ENCODE assay signal across 9 mouse cellular contexts in genomic region chr5:114378936-114379335, GRCm38 (mm10). TPM values are rescaled to one million over a fixed set of nuclear protein-coding genes. Genes with fewer than 3 reads are reported as not detected.
DNase-seq lines count a peak whose midpoint lies in the region; ATAC-seq and TF ChIP-seq lines count a peak whose summit lies in the region.
"Had no signal": no experiment of that assay in that cellular context is flagged by ENCODE, and none has a peak within 500 bp of the region (broad histone marks: within the 10 kb centered on the region; RNA-seq: fewer than 3 reads in every experiment).

No protein-coding gene starts in this region.

- no peak for DNase-seq in heart, postnatal 25 days (ENCODE audit: low spot score)
- DNase-seq in natural killer cell, adult 2 months (ENCODE audit: low spot score in 2 of 2) = no peak
- no peak for DNase-seq in embryo, embryonic 9.5 days (ENCODE audit: extremely low spot score)
- DNase-seq in right cerebral cortex, postnatal 4 days = no peak

- H3K79me2 ChIP-seq in myocyte (ENCODE audit: control insufficient read depth, insufficient read depth) = peaks cover 88% of the 10 kb centered on the region

- peak overlapping the region; percentile 88 for H3K27ac ChIP-seq in heart, embryonic 12.5 days (ENCODE audit: poor library complexity, severe bottlenecking)
- H3K27ac ChIP-seq in embryonic facial prominence, embryonic 15.5 days (replicated peaks) = peak overlapping the region; percentile 88
- H3K27ac ChIP-seq in limb, embryonic 12.5 days = peak overlapping the region; percentile 66

- H3K4me3 ChIP-seq in heart, embryonic 12.5 days = peak overlapping the region; percentile 94
- peak overlapping the region; percentile 76 for H3K4me3 ChIP-seq in embryonic facial prominence, embryonic 15.5 days (replicated peaks)
- H3K4me3 ChIP-seq in limb, embryonic 12.5 days (replicated peaks) = peak overlapping the region; percentile 82
- peak overlapping the region; percentile 90 for H3K4me3 ChIP-seq in myocyte

- TF ChIP-seq POLR2A in myocyte (IDR thresholded peaks at IDR 0.05; ENCODE audit: insufficient read length, low read depth) = no peak

- peak overlapping the region; percentile 87 for H3ac ChIP-seq in myocyte (ENCODE audit: control insufficient read depth, insufficient read length)

- peak overlapping the region; percentile 91 for H3K9ac ChIP-seq in heart, embryonic 12.5 days
- H3K9ac ChIP-seq in embryonic facial prominence, embryonic 15.5 days = peak overlapping the region; percentile 77; the same call in 1 of the 2 replicates
- H3K9ac ChIP-seq in limb, embryonic 12.5 days (replicated peaks) = peak overlapping the region; percentile 92

- H3K27me3 ChIP-seq in heart, embryonic 12.5 days (replicated peaks) = no peaks in the 10 kb centered on the region
- no peaks in the 10 kb centered on the region for H3K27me3 ChIP-seq in embryonic facial prominence, embryonic 15.5 days
- H3K27me3 ChIP-seq in limb, embryonic 12.5 days = no peaks in the 10 kb centered on the region
- no peaks in the 10 kb centered on the region for H3K27me3 ChIP-seq in myocyte (ENCODE audit: control insufficient read depth, insufficient read depth, insufficient read length)
- H3K27me3 ChIP-seq: Patski had no signal

- intact Hi-C loops in heart, postnatal 25 days (cut with DNase I) = loop anchor here (5.0 to 10.0 kb wide), 2 partner anchors 202 to 254 kb away; partner anchors contain the start of gene Alkbh2

- no peaks in the 10 kb centered on the region for H3K9me3 ChIP-seq in heart, embryonic 12.5 days (replicated peaks)
- no peaks in the 10 kb centered on the region for H3K9me3 ChIP-seq in embryonic facial prominence, embryonic 15.5 days (replicated peaks)
- no peaks in the 10 kb centered on the region for H3K9me3 ChIP-seq in limb, embryonic 12.5 days

- peak overlapping the region; percentile 87 for H3K4me2 ChIP-seq in heart, embryonic 12.5 days
- peak overlapping the region; percentile 79 for H3K4me2 ChIP-seq in embryonic facial prominence, embryonic 15.5 days (replicated peaks)
- H3K4me2 ChIP-seq in limb, embryonic 12.5 days = peak overlapping the region; percentile 74
- H3K4me2 ChIP-seq in myocyte (ENCODE audit: low read depth) = peak overlapping the region; percentile 87

- ATAC-seq in heart, embryonic 12.5 days (ENCODE audit: insufficient number of reproducible peaks, low FRiP score) = no peak
- ATAC-seq in embryonic facial prominence, embryonic 15.5 days (ENCODE audit: insufficient number of reproducible peaks, low FRiP score, low TSS enrichment, low read depth) = no peak
- no peak for ATAC-seq in limb, embryonic 12.5 days (ENCODE audit: insufficient number of reproducible peaks, insufficient read depth, low FRiP score, low TSS enrichment, low read depth)
- ATAC-seq: Patski had no signal

- WGBS in heart, embryonic 12.5 days = 47% methylated on average over 6 of the region's 6 CpGs
- WGBS in embryonic facial prominence, embryonic 15.5 days = 21% methylated on average over 6 of the region's 6 CpGs
- WGBS in limb, embryonic 12.5 days = 54% methylated on average over 6 of the region's 6 CpGs

- peaks cover 71% of the 10 kb centered on the region for H3K4me1 ChIP-seq in heart, embryonic 12.5 days (replicated peaks)
- peaks cover 68% of the 10 kb centered on the region for H3K4me1 ChIP-seq in embryonic facial prominence, embryonic 15.5 days
- peaks cover 41% of the 10 kb centered on the region for H3K4me1 ChIP-seq in limb, embryonic 12.5 days (replicated peaks)

- H3K36me3 ChIP-seq in heart, embryonic 12.5 days = peaks cover 22% of the 10 kb centered on the region
- H3K36me3 ChIP-seq in embryonic facial prominence, embryonic 15.5 days = peaks cover 18% of the 10 kb centered on the region
- H3K36me3 ChIP-seq in limb, embryonic 12.5 days = peaks cover 31% of the 10 kb centered on the region
- peaks cover under 1% of the 10 kb centered on the region for H3K36me3 ChIP-seq in myocyte (ENCODE audit: control insufficient read depth, insufficient read depth)

TF ChIP-seq in myocyte, 11 proteins besides CTCF, POLR2A, EP300 and RAD21:
- no peak for TF ChIP-seq MYOG (IDR thresholded peaks at IDR 0.05; ENCODE audit: control insufficient read depth in 1 of 3, insufficient read depth in 1 of 3, insufficient read length in 2 of 3, low read depth in 2 of 3)
- TF ChIP-seq TCF3 (IDR thresholded peaks at IDR 0.05; ENCODE audit: insufficient read length, low read depth) = no peak
- TF ChIP-seq USF1 (IDR thresholded peaks at IDR 0.05; ENCODE audit: low read depth) = no peak
- no peak for TF ChIP-seq E2F4 (IDR thresholded peaks at IDR 0.05; ENCODE audit: insufficient read depth)

RNA-seq across cellular contexts. Expression of gene Kctd10, which starts 1.4 kb away (rescaled TPM):
- polyA plus RNA-seq in heart, embryonic 12.5 days (2016; fragmentation: Nextera tagmentation; extraction: Ambion mirVana) = 108 and 111 TPM in 2 replicates
- total RNA-seq in heart, postnatal 25 days (2021) = 10 to 100 TPM; 52.2 to 55.0 TPM
- polyA plus RNA-seq in embryonic facial prominence, embryonic 15.5 days (2015; fragmentation: Nextera tagmentation; extraction: Ambion mirVana) = 122 and 129 TPM in 2 replicates
- 84.0 and 86.7 TPM in 2 replicates for polyA plus RNA-seq in limb, embryonic 12.5 days (2016; fragmentation: Nextera tagmentation; extraction: Ambion mirVana)
- 84.1 TPM for polyA plus RNA-seq in myocyte (2012; fragmentation: generic; extraction: Trizol)

RNA-seq across cellular contexts. Expression of gene Ube3b, which starts 1.5 kb away (rescaled TPM):
- polyA plus RNA-seq in heart, embryonic 12.5 days (2016; fragmentation: Nextera tagmentation; extraction: Ambion mirVana) = 57.0 and 63.3 TPM in 2 replicates
- 10 to 100 TPM; 85.4 to 93.5 TPM for total RNA-seq in heart, postnatal 25 days (2021)
- polyA plus RNA-seq in embryonic facial prominence, embryonic 15.5 days (2015; fragmentation: Nextera tagmentation; extraction: Ambion mirVana) = 41.2 and 43.6 TPM in 2 replicates
- 49.2 and 55.0 TPM in 2 replicates for polyA plus RNA-seq in limb, embryonic 12.5 days (2016; fragmentation: Nextera tagmentation; extraction: Ambion mirVana)
- polyA plus RNA-seq in myocyte (2012; fragmentation: generic; extraction: Trizol) = 56.0 TPM
